Mouse (Mus musculus): ENCODE measurements around the gene Tex45. TPM values are rescaled to one million over a fixed set of nuclear protein-coding genes. Genes with fewer than 3 reads are reported as not detected.

The Tex45 gene
- not detected for polyA plus RNA-seq (2014; fragmentation: Illumina TruSeq; extraction: RNeasy Lipid Tissue Mini Kit (QIAGEN cat#74804))

DNA sequence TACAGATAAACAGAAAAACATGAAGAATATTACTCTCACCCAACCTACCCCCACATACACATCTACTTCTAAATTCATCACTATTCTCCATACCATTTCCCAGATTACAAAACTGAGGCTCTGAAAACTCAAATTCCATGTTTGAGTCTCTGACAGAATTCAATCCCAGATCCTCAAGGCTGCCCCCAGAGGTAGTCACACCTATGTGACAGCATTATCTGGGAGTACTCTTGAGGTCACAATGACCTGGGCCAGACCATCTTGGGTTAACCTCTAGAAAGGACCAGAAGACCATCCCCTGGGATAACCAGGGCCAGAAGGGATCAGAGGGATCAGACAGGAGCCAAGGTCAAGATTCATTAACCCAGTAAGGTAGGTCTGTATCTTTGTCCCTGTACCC, at the start of gene Tex45:
Gene Tex45, plus strand, starts transcription at position 301 of the 400 bp plus-strand sequence.

DNA sequence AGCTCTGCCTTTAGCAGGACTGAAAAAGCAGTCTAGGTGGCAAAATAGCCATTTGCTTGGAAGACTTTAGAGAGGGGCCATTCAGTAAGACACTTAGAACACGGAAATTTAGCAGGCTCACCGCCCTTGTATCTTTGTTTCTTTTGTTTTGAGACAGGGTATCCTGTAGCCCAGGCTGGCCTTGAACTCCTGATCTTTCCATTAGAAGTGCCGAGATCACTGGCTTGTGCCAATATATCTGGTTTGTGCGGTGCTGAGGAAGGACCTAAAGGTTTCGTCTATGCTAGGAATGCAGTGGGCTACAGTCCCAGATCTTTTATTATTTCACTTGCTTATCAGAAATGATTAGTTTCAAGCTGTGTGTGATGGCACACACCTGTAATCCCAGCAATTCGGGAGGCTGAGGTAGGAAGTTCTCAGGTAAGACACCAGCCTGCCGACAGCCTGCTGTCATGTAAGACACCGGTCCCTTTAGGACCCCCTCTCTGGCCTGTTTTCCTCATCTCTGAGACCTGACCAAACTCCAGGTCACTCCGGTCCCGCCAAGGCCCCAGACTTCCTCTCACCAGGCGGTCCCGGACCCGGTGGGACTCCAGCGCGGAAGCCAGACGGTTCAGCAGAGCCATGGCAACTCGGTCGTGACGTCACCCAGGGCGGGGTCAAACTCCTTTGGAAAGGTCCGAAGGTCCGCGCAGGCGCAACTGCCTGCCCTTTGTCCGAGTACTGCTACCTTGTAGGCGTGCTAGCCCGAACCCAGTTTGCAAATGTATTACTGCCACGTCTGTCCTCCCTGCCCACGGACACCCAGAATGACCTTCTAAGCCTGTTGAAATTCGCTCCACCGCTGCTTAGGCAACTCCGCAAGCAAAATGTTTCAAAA, 3.4 kb upstream of the Tex45 start, which contains the start of gene Pex11g:
Gene Pex11g, minus strand, starts transcription at position 675 of the 880 bp plus-strand sequence.

DNA sequence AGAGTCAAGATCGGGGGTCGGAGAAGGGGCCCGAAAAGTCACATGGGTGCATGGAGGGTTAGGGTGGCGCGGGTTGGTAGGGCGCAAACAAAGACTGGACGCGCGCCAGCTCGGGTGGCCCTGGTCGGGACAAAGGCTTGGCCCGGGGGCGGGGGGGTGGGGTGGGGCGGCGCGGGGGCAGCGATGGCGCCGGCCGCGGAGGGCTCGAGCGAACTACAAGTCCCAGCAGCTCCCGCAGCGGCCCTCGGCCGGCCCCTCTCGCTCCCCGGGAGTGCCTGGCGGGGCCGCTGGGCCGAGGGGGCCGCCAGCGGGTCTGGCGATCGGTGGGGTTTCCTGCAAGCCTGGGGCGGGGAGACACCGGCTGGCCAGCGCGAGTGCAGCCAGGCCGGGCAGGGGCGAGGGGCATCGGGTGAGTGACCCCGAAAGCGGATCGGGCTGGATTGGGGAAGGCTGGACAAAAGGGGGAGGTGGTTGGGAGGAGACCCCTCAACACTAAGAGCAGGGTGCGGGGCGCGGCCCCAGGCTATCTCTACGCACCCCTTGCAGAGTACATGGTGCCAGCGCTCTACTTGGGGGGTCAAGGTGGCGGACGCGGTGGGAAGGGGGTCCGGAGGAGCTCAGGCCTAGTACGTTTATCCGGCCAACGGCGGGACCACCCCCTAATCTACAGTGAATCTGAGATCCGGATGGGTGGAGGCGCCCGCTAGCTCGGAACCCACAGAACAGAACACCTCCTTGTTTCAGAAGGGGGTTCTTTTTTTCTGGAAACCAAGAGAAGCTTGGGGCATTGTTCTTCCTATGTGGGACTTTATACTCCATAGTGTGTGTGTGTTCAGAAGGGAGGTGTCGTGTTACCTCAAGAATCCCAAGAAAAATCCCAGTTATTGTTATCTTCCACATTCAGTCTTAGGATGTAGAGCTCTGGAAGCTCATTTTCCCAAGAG, 22.5 kb downstream of the Tex45 start, which contains the start of gene Zfp358:
Gene Zfp358, plus strand, starts transcription at position 238 of the 944 bp plus-strand sequence.

DNA sequence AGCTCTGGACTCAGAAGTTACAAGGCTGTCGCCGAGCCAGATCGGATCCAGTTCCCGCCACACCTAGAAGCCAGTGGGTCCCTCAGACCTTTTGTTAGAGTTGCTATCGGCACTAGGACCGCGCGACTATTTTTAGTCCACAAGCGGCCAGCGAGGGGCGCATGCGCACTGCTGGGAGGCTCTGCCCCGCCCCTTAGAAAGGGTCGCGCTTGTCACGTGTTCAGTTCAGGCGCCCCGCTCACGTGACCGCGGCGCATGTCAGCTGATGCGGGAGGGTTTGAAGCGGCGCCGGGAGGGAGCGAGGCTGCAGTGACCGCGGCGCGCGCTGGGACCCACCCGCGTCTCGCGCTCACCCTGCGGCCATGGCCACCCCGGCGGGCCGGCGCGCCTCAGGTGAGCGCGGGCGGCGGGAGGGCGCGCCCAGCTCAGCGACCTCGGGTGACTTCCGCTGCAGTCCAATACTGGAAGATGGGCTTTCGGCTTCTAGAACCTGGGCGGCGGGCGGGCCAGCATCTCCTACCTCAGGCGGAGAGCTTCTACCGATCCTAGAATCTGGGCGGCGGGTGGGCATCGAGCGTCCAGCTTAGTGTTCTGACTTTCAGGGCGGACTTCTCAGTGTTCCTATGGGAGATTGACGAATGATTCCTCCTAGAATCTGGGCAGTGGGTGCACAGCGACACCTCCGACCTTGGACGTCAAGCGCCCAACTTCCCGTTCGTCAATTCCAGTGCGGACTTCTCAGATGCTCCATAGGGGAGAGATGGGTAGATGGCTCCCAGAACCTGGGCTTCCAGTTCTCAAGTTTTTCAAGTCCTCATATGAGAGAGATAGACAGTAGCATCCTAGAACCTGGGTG, 29.8 kb downstream of the Tex45 start, which contains the start of gene Mcoln1:
Gene Mcoln1, plus strand, starts transcription at position 223 of the 856 bp plus-strand sequence.

DNA sequence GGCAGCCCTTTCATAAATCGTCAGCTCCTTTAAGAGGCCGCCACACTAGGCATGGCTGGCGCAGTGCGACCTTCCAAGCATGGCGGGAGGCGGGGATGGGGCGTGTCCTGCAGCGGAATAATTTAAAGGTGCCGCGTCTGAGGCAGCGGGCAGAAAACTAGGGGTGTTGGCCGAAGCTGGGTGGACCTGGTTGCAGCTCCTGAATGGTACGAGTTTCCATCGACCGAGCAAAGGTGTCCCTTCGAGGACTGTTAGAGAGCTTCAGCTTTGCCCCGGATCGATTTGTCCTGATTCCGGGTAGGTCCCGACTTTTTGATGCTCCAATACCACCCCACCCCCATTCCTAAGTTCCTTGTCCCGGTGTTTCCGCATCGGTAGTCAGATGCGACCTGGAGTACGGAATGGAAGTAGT, 44.6 kb downstream of the Tex45 start, which contains the start of gene Pnpla6:
Gene Pnpla6, plus strand, starts transcription at position 125 of the 412 bp plus-strand sequence.

Other genes with a start within 250 kb of the Tex45 start
- gene Insr, start 191.2 kb upstream of the Tex45 start, polyA plus RNA-seq (2014; fragmentation: Illumina TruSeq; extraction: RNeasy Lipid Tissue Mini Kit (QIAGEN cat#74804)), result 69.2 TPM
- gene A430078G23Rik, start 117.4 kb upstream of the Tex45 start, polyA plus RNA-seq (2014; fragmentation: Illumina TruSeq; extraction: RNeasy Lipid Tissue Mini Kit (QIAGEN cat#74804)), result not detected
- 6.4 TPM for gene Arhgef18, start 77.9 kb upstream of the Tex45 start, polyA plus RNA-seq (2014; fragmentation: Illumina TruSeq; extraction: RNeasy Lipid Tissue Mini Kit (QIAGEN cat#74804))
- 0.54 TPM for gene Pex11g, start 3.2 kb upstream of the Tex45 start, polyA plus RNA-seq (2014; fragmentation: Illumina TruSeq; extraction: RNeasy Lipid Tissue Mini Kit (QIAGEN cat#74804))
- gene Zfp358, start 22.3 kb downstream of the Tex45 start, polyA plus RNA-seq (2014; fragmentation: Illumina TruSeq; extraction: RNeasy Lipid Tissue Mini Kit (QIAGEN cat#74804)), result 2.7 TPM
- 6.6 TPM for gene Mcoln1, start 29.6 kb downstream of the Tex45 start, polyA plus RNA-seq (2014; fragmentation: Illumina TruSeq; extraction: RNeasy Lipid Tissue Mini Kit (QIAGEN cat#74804))
- 4.0 TPM for gene Pnpla6, start 44.5 kb downstream of the Tex45 start, polyA plus RNA-seq (2014; fragmentation: Illumina TruSeq; extraction: RNeasy Lipid Tissue Mini Kit (QIAGEN cat#74804))
- gene C330021F23Rik, start 97.1 kb downstream of the Tex45 start, polyA plus RNA-seq (2014; fragmentation: Illumina TruSeq; extraction: RNeasy Lipid Tissue Mini Kit (QIAGEN cat#74804)), result 1.2 TPM
- gene Camsap3, start 116.4 kb downstream of the Tex45 start, polyA plus RNA-seq (2014; fragmentation: Illumina TruSeq; extraction: RNeasy Lipid Tissue Mini Kit (QIAGEN cat#74804)), result 0.26 TPM
- gene Xab2, start 150.5 kb downstream of the Tex45 start, polyA plus RNA-seq (2014; fragmentation: Illumina TruSeq; extraction: RNeasy Lipid Tissue Mini Kit (QIAGEN cat#74804)), result 0.48 TPM
- 7.8 TPM for gene Pet100, start 150.7 kb downstream of the Tex45 start, polyA plus RNA-seq (2014; fragmentation: Illumina TruSeq; extraction: RNeasy Lipid Tissue Mini Kit (QIAGEN cat#74804))
- not detected for gene Pcp2, start 154.7 kb downstream of the Tex45 start, polyA plus RNA-seq (2014; fragmentation: Illumina TruSeq; extraction: RNeasy Lipid Tissue Mini Kit (QIAGEN cat#74804))
- 8.1 TPM for gene Stxbp2, start 160.1 kb downstream of the Tex45 start, polyA plus RNA-seq (2014; fragmentation: Illumina TruSeq; extraction: RNeasy Lipid Tissue Mini Kit (QIAGEN cat#74804))
- 6.5 TPM for gene Retn, start 184.9 kb downstream of the Tex45 start, polyA plus RNA-seq (2014; fragmentation: Illumina TruSeq; extraction: RNeasy Lipid Tissue Mini Kit (QIAGEN cat#74804))
- gene Mcemp1, start 194.9 kb downstream of the Tex45 start, polyA plus RNA-seq (2014; fragmentation: Illumina TruSeq; extraction: RNeasy Lipid Tissue Mini Kit (QIAGEN cat#74804)), result 0.51 TPM
- 2.0 TPM for gene Fcor, start 201.5 kb downstream of the Tex45 start, polyA plus RNA-seq (2014; fragmentation: Illumina TruSeq; extraction: RNeasy Lipid Tissue Mini Kit (QIAGEN cat#74804))
- gene Trappc5, start 205.4 kb downstream of the Tex45 start, polyA plus RNA-seq (2014; fragmentation: Illumina TruSeq; extraction: RNeasy Lipid Tissue Mini Kit (QIAGEN cat#74804)), result 9.5 TPM
- not detected for gene Fcer2a, start 223.3 kb downstream of the Tex45 start, polyA plus RNA-seq (2014; fragmentation: Illumina TruSeq; extraction: RNeasy Lipid Tissue Mini Kit (QIAGEN cat#74804))
- gene Clec4g, start 249.8 kb downstream of the Tex45 start, polyA plus RNA-seq (2014; fragmentation: Illumina TruSeq; extraction: RNeasy Lipid Tissue Mini Kit (QIAGEN cat#74804)), result not detected

Data from ovary, adult 10 weeks (tissue).